Mouse (Mus musculus): ENCODE measurements around the gene Amot.

Gene Amot

DNA sequence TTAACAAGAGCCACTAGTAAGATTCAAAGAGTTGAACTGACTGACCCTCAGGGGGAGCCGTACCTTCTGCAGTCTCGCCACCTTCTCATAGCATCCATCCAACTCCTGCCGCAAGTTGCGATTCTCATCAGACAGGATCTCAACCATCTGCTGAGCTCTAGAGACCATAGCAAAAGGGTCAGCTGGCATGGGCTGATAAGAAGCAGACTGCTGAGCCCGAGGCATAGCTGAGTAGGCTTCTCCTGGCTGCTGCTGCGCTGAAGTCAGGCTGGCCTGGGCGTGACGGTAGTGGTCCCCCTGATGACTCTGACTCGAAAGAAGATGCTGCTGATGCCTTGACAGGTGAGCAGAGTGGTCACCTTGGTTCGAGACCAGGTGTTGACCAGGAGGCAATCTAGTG is 25.0 kb downstream of the Amot start:
- peak; percentile 45 for DNase-seq (ENCODE audit: low spot score)

DNA sequence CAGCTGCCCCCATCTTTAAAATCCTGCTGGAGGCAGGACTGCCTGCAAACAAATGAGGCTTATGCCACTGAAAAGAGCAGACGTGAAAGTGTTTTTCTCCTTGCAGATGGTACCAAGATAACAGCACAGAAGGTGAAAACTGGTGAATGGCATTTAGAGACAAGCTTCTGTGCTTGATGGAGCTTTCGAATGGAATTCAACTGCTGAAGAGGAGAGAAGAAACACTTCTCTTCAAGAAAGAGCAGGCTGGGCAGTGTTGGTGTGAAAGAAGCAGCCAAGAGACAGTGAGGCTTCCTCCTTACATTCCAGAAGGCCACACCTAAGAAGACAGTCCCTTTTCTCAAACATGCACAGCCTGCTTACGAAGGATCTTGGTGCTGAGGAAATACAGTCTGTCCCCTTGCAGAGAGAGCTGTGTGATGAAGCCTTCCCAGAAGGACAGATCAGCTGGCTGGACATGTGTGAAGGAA is 27.2 kb downstream of the Amot start:
- no peak for DNase-seq (ENCODE audit: low spot score)

DNA sequence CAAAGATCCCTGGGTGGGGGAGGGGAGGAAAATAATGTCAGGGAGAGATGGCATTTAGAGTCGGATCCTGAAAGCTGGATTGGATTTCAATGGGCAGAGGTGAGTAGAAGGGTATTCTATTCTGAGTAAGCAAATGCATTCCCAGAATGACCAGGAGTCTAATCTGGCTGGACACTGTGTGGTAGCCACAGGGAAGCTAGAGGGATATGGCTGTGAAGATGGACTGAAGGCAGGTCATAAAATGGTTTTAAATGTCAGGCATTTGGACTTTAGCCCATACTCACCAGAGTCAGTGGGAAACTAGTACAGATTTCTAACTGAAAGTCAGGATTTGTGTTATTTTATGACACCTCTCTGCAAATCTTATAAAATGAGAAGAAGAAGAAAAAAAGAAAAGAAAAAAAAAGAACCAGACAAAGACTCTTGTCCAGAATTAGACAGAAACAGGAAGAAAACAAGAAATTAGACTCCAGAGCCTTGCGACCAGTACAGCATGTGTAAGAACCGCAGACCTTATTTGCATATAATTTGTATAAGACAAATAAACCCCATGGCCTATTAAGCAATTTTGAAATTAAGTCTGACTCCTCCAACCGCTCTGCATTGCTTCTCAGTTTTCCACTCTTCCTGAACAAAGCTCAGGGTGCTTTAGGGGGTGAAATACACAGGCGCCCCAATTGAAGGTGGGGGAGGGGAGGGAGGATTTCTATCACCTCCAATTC is 27.8 kb downstream of the Amot start:
- no peak for DNase-seq (ENCODE audit: low spot score)

DNA sequence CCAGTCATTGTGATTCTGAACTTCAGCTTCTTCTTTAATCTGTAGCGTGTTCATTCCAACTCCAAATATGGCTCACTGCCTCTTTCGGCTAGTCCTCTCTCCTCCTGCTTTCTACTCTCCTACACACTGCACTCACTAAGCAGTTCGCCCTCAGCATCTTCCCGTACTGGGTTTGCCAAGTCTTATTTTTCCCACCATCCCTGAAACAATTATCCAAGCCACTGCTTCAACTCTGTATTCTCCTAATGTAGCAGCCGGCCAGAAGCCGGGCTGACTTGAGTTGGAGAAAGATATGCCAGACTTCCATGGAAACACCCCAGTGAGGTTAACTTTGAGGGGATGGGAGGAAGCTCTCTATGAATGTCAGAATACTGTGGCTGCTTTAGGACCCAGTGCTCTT is 36.7 kb downstream of the Amot start:
- no peak for DNase-seq (ENCODE audit: low spot score)

DNA sequence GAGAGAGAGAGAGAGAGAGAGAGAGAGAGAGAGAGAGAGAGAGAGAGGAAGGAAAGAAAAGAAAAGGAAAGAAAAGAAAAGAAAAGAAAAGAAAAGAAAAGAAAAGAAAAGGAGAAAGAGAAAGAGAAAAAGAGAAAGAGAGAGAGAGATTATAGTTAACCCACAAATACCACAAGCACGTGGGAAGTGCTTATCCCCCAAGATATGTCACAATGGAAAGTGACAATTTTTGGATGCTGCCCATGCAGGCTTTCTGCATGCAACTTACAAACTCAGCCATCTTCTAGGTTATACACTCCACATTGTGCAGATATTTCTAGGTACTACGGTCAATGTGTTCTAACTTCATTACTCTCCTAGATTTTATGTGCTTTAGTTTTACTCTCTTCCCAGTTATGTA is 41.5 kb downstream of the Amot start:
- DNase-seq (ENCODE audit: low spot score): no peak

DNA sequence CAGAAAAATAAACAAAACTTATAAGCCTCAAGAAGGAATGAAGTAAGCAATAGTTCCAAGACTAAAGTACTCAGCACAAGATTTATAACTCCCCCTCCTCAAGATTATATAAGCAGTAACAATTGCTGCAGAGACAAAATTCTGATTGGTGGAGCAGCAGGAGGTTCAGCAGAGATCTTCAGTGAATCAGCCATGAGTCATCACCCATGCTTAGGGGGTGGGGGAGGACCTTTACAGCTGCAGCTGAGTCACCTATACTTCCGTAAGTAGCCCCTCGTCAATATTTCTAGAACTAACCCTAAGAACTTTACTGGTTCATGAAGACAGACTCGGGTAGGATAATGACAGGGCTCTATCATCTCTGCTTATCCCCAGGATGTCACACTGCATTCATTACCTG is 43.6 kb downstream of the Amot start:
- no peak for DNase-seq (ENCODE audit: low spot score)

DNA sequence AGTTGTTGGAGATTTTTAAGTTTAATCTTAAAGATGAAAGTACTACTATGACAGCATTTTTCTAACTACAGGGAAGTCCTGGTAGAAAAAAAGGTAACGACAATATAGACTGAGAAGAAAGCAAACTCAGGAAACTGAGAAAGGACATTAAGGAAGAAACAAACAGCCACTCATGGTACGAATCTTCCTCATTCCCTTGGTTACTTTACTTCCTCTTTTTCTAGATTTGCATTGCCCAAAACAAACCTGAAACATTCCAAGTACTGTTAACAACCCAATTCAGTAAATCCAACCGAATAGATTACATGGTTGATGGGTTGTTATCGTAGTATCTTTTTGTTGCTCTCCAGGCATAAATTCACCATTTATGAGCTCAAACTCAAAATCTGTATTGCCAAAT is 48.7 kb downstream of the Amot start:
- no peak for DNase-seq (ENCODE audit: low spot score)

DNA sequence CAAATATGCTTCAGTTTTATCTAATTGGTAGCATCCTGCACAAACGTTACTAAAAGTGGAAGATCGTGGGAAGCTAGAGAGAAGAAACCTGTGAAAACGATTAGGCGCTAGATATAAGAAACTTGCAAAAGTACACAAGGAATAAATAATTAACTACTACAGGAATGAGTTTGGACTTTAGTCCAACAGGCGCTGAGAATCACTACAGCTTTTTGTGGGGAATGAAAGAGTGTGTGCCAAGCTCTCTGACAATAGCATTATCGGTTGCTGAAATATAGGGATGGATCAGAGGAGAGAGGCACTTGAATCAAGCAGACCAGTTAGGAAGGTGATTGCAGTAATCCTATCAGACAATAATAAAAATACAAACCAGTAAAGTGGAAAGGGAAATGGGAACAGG is 49.4 kb downstream of the Amot start:
- no peak for DNase-seq (ENCODE audit: low spot score)

DNA sequence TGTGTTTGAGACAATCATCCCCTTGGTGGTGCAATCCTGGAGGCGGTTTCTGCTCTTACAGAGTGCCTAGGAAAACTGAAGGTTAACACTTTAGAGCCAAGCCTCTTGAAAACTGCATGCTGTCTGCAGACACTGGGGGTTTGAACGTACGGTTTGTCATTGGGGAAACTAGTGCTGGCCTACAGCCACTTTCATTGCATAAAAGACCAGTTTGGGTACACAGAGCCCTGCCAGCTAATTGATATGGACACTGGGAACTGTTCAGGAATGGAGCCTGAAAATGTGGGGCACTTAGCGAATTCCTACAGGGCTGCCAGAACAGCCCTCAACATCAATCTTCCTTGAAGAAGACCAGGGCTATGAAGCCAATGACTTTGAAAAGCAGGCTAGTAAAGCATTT is 50.2 kb downstream of the Amot start:
- DNase-seq (ENCODE audit: low spot score): no peak

DNA sequence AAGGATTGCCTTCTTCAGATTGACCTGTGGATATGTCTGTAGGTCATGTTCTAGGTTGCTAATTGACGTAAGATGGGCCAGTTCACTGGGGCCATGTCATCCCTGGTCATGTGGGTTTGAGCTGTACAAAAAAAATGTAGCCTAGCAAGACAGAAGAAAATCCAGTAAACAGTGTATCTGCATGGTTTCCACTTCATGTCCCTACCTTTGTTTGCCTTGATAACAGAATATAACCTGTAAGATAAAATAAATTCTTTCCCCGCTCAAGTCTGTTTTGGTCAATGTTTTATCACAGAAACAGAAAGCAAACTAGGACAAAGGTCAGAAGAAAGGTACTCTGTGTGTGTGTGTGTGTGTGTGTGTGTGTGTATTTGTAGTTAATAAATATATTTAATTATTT is 63.5 kb downstream of the Amot start:
- no peak for DNase-seq (ENCODE audit: low spot score)

DNA sequence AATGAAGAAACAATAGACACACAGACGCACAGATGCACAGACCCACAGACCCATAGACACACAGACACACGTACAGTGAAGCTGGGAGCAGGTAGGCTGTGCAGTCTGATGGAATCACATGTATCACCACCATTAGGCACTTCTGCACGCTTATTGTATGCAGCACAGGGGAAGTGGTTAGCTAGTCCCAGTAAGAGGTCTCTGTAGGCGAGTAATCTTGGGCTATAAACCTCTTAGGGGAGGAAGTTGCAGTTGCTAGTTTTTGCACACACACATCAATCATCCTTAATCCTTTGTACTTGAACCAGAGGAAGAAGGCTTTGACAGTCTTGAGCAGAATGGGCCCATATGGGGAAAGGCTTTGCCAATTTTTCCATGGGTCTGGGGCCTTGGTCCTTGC is 71.3 kb downstream of the Amot start:
- no peak for DNase-seq (ENCODE audit: low spot score)

DNA sequence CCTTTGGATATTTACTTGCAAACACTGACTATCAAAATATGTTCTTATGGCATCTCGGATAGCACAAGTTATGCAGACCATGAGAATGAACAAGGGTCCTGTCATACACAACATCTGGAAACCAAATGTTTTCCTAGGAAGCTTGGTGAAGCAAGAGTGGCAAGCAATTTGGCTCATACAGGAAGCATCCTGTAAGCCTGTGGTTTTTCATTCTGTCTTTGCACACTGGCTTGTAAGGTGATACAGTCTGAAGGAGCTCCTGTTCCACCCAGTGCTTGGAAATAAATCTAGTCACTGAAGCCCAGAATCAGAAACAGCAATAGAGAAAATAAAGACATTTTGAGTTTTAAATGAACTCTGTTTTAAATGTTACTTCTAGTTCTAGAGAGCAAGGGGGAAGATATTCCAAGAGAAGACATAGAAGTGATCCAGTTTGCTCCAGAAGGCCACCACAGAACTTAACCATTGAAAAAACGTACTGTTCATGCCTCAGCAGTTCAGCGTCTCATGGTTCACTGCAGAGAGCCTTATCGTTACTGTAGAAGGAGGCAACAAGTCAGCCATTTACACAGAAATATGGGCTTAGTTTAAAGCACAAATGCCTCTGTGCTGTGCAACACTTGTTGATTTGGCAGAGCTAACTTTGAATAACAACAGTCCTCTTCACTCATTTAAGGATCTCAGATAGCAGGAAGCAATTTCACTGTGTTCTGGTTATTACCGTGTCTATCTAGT is 74.0 kb downstream of the Amot start:
- DNase-seq (ENCODE audit: low spot score): no peak

DNA sequence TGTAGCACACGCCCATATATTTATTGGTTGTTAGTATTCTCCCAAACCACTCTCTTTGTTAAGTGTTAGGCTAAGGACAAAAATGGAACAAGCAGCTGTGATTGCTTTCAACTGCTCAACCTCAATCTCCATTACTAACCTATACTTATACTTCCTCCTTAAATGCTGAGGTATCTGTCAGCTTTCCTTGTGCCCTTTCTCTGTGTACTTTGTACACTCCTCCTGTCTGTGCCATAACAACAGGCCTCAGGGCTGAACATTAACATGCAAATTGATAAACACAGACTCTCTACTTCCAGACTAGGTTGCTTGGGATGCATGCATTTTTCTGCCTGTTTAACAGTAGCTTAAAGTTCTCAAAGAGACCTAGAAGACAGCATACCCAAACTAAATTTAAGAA is 76.2 kb downstream of the Amot start:
- no peak for DNase-seq (ENCODE audit: low spot score)

DNA sequence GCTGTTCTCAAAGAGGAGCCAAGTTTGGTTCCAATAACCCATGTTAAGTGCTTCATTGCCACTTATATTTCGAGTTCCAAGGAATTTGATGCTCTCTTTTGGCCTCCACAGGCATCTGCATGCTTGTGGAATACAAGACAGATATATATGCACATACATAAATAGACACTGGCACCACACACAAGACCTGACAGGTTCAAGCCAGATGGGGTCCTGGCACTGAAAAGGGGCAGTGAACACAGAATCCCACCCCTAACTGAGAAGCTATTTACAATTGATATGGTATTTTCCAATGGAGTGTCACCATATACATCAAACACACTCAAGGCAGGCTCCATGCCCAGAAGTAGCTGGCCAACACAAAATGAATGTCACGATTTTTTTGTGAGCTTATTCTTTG is 81.0 kb downstream of the Amot start:
- no peak for DNase-seq (ENCODE audit: low spot score)

DNA sequence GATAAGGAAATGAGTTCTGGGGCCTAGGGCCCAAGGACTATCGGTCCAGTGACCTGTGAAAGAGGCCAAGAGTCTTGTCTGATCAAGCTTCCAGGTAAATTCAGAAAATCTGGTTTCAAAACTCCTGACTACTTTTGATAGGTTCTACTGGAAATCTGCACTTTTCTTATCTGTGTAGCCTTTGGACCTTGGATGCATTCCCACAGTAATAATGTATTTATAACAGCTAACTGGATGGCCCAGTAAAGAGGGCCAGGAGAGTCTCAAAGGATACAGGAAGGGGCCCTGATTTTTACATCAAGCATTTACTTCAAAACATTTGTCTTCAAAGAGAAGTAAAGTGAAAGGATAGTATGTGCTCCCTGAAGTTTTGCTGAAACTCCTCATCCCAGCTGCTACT is 90.7 kb downstream of the Amot start:
- no peak for DNase-seq (ENCODE audit: low spot score)

DNA sequence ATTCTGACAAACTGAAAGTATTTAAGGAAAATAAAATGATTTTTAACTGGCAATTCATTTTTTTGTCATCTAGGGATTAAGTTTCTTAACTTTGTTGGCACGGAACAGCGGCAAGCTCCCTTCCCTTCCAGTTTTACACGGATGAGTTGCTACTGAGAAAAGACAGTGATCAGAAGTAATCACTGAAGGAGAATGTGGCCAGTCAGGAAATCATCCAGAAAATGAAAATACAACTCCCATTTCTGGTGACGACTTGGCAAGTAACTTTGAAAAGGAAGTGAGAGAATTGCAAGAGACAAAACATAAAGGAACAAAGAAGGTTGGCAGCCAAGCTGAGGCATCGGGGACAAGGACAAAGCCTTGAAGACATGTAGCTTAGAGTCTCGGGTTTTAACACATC is 93.6 kb downstream of the Amot start:
- no peak for DNase-seq (ENCODE audit: low spot score)

DNA sequence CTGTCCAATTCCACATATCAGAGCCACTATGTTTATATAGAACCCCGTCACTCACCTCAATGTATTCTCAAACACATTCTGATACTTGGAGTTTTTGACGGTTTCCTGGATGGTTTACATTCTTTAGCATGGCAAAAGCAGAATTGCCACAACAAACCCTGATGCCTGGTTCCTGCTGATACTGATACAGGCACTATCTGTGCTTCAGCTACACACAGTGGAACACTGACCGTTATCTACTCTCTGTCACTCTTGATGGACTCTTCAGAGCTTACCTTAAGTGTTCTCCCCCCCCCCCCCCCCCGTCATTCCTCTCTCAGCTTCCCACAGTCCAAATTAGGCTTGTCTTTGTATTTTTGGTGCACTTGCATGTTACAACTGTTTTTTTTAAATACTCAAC is 98.9 kb downstream of the Amot start:
- DNase-seq (ENCODE audit: low spot score): no peak

DNA sequence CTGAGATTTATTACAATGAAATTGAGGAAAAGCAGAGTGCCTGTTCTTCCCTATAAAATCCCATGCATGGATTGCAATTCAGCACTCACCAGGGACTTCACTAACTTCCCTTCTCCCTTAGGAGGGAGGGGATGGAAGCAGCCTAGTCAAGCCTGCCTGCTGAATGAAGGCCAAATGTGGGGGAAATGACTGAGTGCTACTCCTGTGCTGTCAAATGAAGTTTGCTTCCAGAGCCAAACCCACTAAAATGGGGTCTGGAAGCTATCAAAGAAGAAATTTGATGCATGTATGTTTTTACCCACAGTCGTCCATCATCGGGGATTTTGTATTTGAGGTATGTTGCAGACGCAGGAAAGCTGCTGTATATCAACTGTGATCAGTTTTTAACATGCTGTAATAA is 103.1 kb downstream of the Amot start:
- no peak for DNase-seq (ENCODE audit: low spot score)

DNA sequence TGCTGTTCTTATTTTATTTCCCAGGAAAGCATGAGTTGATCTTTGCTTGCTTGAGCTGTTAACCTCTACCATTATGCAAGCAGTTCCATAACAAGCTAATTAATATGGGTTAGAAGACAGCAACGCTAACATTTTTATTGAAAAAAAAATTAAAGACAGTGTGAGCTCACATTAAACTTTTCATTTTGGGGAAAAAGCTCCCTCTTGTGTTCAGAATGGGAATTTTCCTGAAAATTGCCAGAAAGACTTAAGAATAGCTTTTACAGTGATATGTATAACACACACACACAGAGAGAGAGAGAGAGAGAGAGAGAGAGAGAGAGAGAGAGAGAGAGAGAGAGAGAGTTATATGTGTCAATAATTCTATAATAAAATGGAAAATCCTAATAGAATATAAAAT is 105.7 kb downstream of the Amot start:
- peak; percentile 17 for DNase-seq (ENCODE audit: low spot score)
